Mouse (Mus musculus) testis, adult 2 months (tissue): ENCODE measurements around the gene Muc13.

Experiments
- CTCF ChIP-seq: fragments of 200-500 bp; IDR thresholded peaks from 2 replicates; pipeline ENCODE4 v1.5.1; 2012; ENCODE audit warnings: low read depth, mild to moderate bottlenecking, inconsistent platforms, low read length, moderate library complexity; ENCODE audit not compliant: control insufficient read depth, insufficient read depth, insufficient replicate concordance
- POLR2A ChIP-seq: fragments of 200-500 bp; IDR thresholded peaks from 2 replicates; pipeline ENCODE4 v1.6.1; 2012; ENCODE audit warnings: low read depth, mild to moderate bottlenecking, inconsistent platforms, low read length, moderate library complexity; ENCODE audit not compliant: control insufficient read depth

GRCm38 (mm10) chr16:33766309-33766708 is 27.5 kb upstream of the Muc13 start:
- TF ChIP-seq CTCF (no peak), POLR2A (no peak)
